Mouse (Mus musculus): Measurements from ENCODE around the gene Oprd1.

The Oprd1 gene

DNA sequence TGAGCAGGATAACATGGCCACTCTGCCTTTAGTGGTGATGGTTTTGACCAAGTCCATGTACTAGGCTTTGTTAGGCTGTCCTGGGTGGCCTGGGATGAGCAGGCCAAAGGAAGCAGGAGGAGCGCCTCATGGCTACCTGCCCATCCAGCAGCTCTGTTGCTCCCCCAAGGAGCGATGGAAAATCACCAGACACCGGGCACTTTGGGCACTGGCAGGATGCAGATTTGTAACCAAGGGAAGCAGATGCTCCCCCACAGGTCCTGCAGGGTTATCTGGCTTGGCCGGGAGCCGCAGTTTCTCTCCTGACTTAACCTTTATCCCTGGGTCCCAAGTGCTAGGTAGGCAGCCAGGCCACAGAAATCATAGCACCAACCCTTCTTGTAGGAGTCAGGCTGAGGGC lies 10.9 kb downstream of the Oprd1 start:
- no peak for DNase-seq

- DNase-seq, result no peak
These were observed 12.0 kb downstream of the Oprd1 start for GRCm38 (mm10) chr4:132132297-132132696.

- no peak for DNase-seq
These were observed 12.5 kb downstream of the Oprd1 start for GRCm38 (mm10) chr4:132131790-132132189.

DNA sequence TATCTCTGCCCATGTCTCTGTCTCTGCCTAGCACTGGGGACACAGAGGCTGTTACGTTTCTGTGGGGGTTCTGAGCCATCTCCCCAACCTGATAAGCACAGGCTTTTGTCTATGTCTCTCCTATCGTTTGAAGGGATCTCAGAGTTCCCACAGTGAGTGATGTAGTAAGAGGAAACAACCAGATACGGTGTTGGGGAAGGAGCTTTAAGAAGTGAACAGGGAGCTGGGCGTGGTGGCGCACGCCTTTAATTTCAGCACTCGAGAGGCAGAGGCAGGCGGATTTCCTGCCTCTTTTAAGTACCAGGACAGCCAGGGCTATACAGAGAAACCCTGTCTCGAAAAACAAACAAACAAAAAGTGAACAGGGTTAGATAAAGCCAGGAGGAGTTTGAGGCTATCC lies 13.2 kb downstream of the Oprd1 start:
- DNase-seq, result no peak

DNA sequence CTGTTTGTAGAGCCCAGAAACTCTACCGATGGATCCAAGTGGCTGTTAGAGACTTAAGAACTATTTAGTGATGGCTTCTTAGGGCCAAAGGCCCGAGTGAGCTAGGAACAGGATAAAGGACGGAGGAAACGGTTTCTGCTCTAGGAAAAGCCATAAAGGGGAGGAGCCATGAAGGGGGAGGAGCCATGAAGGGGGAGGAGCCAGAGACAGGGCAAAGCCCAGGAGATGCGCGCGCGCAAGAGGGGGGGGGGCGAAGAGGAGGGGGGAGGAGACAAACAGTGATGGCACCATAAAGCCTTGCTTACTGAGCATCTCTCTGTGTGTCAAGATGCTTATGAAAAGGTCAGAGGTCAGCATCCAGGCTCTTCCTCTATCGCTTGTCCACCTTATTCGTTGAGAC lies 13.6 kb downstream of the Oprd1 start:
- DNase-seq, result no peak

GRCm38 (mm10) chr4:132130134-132130533 lies 14.2 kb downstream of the Oprd1 start:
- DNase-seq, result no peak

GRCm38 (mm10) chr4:132128997-132129636 lies 15.2 kb downstream of the Oprd1 start:
- peak; percentile 23 for DNase-seq

DNA sequence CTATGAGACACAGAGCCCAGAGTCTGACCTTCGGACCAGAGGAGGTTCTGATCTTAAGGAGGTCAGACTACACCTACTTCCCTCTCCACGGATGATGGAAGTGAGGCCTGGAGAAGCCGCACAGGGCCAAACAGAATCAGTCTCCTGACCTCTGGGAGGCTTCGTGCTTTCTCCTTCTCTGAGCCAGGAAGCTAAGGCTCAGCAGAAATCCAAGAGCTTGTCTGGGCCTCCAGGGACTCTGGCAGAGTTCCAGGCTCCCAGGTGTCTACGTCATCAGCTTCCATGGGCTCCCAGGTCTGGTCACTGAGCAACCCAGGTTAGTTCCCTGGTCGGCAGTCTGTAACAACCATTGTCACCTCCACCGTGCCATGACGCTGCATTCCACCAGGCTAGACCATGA lies 17.2 kb downstream of the Oprd1 start:
- no peak for DNase-seq

DNA sequence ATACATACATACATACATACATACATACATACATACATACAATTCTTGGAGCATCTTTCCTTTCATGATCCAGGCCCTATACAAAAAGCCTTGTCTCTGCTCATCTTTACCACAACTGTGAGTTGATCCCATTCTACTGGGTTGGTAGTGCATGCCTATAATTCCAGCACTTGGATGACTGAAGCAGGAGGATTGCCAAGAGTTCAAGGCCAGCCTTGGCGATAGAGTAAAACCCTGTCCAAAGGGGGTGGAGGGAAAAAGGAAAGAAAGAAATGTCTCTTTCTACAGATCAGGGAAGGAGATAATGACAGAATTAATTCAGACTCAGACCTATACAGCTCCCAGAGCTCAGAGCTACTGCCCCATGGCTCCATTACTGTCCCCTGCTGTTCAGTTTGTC lies 21.1 kb downstream of the Oprd1 start:
- DNase-seq, result no peak

DNA sequence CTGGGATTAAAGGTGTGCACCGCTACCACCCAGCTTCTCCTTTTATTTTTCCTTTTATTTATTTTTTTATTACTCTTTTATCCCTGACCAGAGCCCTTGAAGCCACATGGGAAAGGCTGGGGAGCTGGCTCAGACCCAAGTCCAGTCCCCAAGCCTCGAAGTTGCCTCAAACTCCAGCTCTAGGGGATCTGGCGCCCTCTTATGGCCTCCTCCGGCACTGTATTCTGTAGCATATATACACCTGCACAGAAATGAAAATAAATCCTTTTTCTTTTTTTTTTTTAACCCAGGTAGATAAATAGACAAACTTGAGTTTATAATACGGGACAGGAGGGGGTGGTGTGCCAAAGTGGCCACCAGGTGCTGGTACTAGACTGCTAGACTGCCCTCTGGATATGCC lies 22.6 kb downstream of the Oprd1 start:
- DNase-seq, result peak; percentile 19

GRCm38 (mm10) chr4:132119566-132119965 lies 24.7 kb downstream of the Oprd1 start:
- DNase-seq, result no peak

DNA sequence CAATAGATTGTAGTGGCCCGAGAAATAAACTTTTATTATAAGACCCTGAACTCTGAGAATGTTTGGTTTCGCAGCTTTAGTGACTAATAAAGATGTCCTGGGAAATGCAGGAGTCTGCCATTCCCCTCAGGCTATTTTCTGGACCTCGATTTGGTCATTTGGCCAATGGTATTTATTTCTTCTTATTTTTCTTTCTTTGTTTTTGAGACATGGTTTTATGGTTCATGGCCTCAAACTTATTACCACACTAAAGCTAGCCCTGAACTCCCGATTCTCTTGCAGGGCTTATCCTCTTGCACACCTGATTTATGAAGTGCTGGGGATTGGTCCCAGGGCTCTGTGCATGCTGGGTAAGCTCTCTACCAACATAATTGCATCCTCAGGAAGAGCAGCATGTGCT lies 28.0 kb downstream of the Oprd1 start:
- DNase-seq, result no peak

- no peak for DNase-seq
These were observed 30.7 kb downstream of the Oprd1 start for GRCm38 (mm10) chr4:132113411-132114095.

DNA sequence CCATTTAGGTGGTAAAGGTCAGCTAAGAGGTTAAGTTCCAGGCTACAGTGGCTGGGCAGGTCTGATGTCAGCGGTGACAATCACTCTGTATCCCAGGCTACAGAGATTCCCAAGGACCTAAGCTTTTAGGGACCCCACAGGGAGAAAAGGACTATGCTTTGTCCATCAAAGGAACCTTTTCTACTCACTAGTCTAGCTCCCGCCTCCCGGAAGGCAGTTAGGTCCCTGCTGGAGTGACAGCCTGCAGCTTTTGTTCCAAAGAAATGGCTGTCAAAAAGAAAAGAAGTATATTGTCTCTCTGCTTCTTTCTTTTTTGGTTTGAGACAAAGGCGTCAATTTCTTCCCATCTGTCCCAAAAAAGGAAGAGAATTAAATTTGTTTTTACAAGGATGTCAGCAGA lies 33.1 kb downstream of the Oprd1 start:
- no peak for DNase-seq

- no peak for DNase-seq
These were observed 36.1 kb downstream of the Oprd1 start for GRCm38 (mm10) chr4:132108221-132108620.

DNA sequence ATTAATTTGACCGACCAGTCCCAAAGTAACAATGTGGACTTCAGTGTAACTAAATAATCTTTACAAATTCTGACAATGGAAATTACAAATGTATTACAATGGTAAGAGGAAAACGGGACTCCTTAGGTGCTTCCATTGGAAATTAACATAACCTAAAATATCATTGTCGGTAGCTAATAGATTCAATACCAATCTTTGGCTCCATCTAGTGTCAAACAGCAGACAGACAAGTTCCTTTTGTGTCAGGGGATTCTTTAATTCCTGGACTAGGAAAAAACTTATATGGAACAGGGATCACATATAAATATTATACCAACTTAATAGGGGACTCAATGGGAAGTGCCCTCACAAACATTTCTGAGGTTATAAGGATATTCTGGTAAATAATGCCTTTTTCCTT lies 43.1 kb downstream of the Oprd1 start:
- DNase-seq, result no peak

GRCm38 (mm10) chr4:132099548-132099947 lies 44.7 kb downstream of the Oprd1 start:
- no peak for DNase-seq

DNA sequence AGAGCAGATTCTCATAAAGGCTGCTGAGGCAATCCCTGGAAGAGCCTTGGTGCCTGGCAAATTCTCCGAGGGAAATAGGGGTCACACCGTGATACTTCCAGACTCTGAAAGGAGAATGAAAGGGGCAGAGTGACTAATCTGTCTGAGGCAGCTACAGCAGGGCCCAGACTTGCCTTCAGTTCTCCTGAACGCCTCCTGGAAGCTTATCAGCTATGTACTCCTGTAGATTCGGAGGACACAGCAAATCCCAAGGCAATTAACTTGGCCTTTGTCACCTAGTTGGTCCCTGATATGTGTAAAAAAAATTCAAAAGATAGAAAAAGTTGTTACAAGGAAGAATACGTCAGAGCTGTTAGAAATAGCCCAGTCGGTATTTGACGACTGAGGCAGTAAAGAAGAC lies 49.2 kb downstream of the Oprd1 start:
- no peak for DNase-seq

DNA sequence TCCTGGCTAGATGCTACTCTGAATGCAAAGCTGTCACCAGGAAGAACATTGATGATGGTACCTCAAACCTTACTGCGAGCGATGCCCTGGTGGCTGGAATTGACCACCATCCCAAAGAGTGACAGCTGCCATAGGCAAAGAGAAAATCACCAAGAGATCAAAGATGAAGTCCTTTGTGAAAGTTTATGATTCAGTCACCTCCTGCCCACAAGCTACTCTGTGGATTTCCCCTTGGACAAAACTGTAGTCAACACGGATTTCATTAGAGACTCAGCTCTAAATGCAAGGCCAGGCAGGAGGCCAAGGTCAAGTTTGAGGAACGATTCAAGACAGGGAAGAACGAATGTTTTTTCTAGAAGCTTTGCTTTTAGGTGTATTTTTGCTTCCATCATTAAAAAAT lies 50.4 kb downstream of the Oprd1 start:
- no peak for DNase-seq

DNA sequence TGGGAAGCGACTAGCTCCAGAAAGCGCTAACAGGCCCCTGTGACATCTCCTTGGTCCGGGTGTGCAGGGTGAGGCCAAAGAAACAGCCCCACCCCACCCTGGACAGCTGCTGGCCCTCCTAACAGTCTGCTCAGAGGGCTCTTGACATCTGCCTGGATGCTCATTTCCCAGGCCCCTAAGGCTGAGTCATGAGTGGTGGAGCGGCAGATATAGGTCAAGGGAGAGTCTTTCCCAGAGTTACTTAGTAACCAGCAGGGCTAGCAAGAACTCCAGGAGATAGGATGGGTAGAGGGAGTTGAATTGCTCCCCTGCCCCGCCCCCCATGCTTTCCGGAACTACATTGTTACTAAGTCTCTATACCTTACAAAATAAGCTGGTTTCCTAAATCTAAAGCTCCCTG lies 51.1 kb downstream of the Oprd1 start:
- DNase-seq, result no peak

GRCm38 (mm10) chr4:132088921-132089320 lies 55.4 kb downstream of the Oprd1 start:
- peak; percentile 66 for DNase-seq

DNA sequence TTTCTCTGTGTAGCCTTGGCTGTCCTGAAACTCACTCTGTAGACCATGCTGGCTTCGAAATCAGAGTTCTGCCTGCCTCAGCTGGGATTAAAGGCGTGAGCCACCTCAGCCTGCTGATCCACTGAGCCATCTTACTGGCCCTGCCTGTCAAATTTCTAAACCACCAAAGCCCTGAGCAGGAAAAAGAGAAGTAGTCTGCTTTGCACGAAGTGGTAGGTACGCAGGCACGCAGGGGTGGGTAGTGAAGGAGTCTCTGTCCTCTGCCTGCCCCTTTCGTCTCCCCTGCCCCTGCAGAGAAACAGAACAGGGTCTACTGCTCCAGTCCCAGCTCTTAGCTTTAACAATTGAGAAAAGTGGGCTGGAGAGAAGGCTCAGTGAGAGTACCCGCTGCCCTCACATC lies 59.2 kb downstream of the Oprd1 start:
- no peak for DNase-seq

DNA sequence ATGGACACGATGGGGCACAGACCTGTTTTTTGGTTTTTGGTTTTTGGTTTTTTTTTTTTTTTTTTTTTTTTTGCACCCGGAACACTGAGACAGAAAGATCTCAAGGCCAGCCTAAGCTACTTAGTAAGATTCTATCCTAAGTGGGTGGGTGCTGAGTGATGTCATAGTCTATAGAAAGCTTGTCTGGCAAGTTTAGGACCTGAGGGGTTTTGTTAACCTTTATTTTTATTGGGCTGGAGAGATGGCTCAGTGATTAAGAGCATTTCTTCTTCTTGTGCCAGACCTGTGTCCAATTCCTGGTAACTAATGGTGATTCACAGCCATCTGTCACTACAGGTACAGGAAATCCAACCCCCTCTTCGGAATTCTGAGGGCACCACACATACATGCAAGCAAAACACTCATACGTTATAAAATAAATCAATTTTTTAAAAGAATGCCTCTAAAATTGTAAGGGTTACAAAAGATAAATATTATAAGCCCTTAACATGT lies 63.7 kb downstream of the Oprd1 start:
- DNase-seq, result no peak

DNA sequence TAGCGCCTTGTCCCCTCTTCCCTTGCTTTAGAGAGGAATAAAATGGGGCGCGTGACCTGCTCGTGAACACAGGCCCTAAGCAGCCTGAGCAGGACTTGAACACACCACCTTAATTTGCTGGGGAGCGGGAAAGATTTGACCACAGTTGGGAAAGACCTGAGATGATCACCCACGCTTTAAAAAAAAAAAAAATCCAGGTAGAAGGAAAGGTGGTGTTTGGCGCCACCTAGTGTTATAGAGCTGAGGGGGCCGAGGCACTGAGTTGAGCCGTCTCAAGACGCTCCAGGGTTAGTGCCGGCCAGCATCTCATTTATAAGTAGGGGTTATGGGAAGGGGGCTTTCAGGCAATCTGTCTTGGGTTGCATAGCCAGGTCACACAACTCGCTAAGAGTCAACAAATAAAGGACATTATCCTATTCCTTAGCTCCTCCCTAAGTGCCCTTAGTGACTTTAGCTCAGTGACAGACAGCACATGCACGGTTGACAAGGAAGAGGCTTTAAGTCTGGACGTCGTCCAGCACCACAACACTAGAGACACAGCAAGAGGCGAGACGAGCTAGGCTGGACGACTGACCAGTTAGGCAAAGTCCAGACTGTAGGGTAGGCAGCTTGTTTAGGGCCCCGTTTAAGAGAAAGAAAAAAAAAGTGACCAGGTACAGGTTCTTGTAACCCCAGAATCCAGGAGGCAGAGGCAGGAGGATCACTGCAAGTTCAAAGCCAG lies 64.6 kb downstream of the Oprd1 start:
- DNase-seq, result peak; percentile 83
